Mouse (Mus musculus) mature B cell (primary cell): ENCODE data around the gene Nfu1.

Experiments used
- in situ Hi-C: fragments of 300-500 bp; cut with MboI; formaldehyde crosslinking; loops from 2 replicates; pipeline ENCODE4 v1.14.3; 2019

Gene Nfu1

DNA sequence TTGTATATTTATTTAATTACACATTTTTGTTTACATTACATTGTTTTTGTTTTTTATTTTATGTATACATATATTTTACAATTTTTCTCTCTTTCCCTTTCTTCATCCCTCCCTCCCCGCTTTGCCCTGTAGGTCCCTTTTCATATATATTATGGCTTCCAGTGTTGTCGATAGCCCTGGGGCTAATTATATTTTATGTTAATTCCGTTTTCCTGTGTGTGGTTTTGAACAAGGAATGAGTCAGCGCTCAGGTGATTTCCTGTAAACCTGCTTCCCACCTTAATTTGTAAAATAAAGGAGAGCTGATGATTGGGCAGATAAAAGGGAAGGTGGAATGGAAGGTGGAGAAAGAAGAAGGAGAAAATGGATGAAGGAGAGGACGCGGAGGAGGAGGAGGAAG is at the start of gene Nfu1:
TSS of gene Nfu1 (plus strand) at position 350 of the 400 bp plus-strand sequence.
- in situ Hi-C loops: no loop called here

GRCm38 (mm10) chr6:86963987-86964685 is 44.9 kb upstream of the Nfu1 start:
- in situ Hi-C loops: no loop called here

DNA sequence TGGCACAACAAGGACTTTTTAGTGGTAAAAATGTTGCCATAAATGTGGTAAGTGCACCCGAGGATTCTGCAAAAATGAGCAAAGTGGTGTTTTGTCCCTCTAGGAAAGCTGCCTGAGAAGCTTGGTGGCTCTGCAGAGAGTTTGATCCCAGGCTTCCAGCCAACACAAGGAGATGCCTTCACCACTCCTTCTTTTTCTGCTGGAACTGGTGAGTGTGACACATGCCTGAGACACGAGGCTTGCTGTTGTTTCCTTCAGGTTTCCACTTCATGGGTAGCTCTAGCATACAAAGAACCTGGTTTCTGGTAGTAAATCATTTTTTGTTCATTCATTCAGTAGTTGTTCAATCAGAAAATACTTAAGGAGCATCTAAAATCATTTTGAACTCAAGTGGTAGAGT is 41.9 kb upstream of the Nfu1 start:
- in situ Hi-C loops: no loop called here

GRCm38 (mm10) chr6:86973956-86974355 is 35.1 kb upstream of the Nfu1 start:
- in situ Hi-C loops: no loop called here

DNA sequence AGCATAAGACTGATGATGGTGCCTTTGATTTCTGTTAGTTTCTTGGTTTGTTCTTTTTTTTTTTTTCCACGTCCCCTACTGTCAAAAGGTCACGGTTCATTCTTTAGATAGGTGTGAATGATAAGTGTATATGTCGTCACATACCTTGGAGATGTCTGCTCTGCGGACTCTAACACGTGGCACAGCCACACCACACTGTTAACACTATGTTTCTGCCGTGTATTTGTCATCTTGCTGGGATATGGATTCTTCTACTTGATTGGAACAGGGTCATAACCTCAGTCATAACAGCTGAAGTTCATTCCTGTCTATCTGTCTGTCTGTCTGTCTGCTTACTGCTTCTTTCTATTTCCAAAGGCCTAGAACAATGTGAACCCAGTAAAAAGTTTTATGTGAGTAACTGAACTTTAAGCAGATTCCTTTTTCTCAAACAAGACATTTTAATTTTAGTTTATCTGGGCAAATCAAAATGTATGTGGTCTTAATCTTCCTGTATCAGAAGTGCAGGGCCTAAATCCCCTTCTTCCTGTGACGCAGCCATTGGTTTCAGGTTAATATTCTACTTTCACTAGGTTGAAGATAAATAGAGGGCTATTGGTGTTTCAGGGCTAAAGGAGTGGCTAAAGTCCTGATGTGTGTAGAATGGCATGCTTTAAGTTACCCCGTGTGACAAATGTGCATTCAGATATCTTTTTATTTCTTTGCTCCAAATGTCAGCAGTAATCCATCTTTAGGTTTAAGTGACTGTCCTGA is 30.7 kb upstream of the Nfu1 start:
- in situ Hi-C loops: no loop called here

- in situ Hi-C loops: no loop called here
Measured at GRCm38 (mm10) chr6:86978909-86979265, 30.1 kb upstream of the Nfu1 start.

GRCm38 (mm10) chr6:86981206-86981605 is 27.8 kb upstream of the Nfu1 start:
- in situ Hi-C loops: no loop called here

DNA sequence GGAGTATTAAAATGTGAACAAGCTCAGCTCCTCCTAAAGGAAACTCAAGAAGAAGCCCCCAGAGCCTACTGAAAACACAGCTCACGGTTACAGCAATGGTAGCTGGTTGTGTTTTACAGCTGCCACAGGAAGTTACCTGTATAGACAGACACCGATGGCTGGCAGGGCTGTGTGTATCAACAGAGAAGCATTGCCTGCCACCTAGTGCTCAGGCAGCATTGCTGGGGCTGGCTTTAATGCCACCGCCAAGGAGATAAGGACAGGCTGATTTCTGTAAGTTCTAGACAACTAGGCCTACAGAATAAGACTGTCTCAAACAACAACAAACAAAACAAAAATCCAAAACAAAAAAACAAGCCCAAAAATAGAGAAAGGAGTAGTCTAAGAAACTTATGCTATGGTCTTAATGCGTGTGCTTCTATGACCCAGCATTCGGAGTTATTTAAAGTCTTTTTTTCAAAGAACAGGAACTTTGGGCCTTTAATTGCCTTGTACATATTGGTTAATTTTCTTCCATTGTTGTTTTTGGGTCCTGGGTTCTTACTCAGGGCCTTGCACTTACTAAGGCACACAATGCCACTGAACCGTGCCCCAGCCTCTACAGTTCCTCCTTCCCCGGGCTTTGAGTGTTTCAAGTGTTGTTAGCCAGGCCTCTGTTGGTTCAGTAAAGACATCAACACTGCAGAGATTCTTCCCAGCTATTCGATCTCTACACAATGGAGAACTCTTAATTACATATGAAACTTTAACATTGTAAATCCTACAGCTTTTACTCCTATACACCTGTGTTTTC is 23.5 kb upstream of the Nfu1 start:
- in situ Hi-C loops: no loop called here

GRCm38 (mm10) chr6:86989576-86989975 is 19.5 kb upstream of the Nfu1 start:
- in situ Hi-C loops: no loop called here

GRCm38 (mm10) chr6:86991041-86991440 is 18.0 kb upstream of the Nfu1 start:
- in situ Hi-C loops: no loop called here

DNA sequence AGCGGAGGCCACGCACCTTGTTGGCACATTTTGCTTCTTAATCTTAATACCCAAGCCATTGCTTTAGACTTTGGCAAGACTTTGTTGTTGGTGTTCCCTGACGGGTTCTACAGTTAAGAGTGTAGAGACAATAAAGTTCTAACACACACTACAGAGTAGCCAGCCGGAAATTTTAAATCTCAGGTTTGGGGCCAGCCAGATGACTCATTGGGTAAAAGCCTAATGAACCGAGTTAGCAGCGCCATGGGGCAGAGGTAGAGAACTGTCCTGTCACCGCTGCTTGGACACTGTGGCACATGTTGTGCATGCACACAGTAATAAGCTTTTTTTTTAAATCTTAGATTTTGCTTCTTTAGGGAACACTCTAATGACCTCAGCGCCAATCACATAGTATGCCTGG is 16.7 kb upstream of the Nfu1 start:
- in situ Hi-C loops: no loop called here

DNA sequence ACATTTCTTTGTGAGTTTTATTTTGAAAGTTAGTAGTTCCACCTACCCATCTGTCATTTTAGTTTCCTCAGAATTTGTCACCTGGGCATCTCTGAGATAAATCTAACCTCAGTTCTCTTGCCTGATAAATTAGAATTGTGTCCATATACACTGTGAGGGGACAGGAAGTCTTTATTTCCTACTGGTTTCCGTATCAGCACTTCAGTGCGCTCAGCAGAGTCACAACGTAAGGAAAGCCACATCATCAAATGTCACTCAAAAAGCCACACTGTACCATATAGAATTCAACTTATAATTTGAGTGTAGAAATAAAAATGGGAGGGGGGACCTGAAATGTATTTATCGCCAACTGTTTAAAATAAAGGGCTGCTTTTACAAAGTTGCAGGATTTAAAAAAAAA is 14.8 kb upstream of the Nfu1 start:
- in situ Hi-C loops: no loop called here

GRCm38 (mm10) chr6:86996629-86997307 is 12.3 kb upstream of the Nfu1 start:
- in situ Hi-C loops: no loop called here

GRCm38 (mm10) chr6:86997360-86997759 is 11.7 kb upstream of the Nfu1 start:
- in situ Hi-C loops: no loop called here

DNA sequence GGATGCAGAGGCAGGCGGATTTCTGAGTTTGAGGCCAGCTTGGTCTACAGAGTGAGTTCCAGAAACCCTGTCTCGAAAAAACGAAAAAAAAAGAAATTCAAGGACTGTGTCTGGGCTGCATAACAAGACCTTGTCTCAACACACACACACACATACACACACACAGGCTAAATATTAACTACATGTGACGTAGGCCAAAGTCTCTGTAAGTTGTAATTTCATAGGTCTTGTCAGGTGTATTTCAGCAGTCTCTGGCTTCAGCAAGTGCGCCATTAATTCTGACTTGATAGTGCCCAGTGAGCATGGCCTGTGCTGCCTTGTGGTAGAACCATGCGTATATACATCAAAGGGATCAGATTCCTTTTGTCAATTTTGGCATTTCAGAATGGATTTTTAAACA is 7.0 kb upstream of the Nfu1 start:
- in situ Hi-C loops: no loop called here

DNA sequence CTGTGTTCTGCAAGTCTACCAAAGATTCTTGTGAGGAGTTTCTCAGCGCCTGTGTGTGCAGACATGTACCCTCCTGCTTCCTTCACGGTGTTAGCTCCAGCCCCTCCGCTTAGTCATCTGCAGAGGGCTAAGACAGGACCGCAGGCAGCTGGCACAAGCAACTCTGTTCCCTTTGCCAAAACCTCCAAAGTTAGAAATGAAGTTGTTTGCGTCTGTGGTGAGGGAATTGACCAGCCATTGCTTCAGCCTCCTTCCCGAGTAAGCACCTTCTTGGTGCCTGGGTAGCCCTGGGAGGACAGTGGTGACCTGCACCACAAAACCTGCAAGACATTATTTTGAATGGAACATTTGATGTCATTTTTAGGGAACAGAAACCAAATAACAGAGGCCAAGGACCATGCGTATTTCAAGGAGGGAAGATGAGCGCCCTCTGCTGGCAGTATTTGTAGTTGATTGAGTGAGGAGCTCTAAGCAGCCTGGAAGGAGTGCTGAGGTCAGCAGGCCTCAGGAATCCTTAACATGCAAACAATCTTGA is 6.4 kb upstream of the Nfu1 start:
- in situ Hi-C loops: no loop called here

DNA sequence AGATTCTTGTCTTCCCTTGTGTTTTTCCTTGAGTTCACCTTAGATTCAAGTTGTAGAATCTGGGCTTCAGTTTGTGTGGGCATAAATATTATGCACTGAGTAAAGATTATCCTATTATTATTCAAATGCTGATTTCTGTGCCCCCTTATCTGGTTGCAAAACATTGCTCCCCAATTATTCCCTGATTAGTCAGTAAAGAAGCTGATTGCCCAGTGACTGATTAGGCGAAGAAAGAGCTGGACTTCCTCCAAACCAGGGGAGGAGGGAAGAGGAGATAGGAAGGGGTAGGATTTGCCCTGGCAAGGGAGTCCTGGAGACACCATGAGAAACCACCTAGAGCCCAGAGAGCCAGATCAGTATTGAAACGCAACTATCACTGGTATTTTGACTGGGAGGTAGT is 4.9 kb upstream of the Nfu1 start:
- in situ Hi-C loops: no loop called here

DNA sequence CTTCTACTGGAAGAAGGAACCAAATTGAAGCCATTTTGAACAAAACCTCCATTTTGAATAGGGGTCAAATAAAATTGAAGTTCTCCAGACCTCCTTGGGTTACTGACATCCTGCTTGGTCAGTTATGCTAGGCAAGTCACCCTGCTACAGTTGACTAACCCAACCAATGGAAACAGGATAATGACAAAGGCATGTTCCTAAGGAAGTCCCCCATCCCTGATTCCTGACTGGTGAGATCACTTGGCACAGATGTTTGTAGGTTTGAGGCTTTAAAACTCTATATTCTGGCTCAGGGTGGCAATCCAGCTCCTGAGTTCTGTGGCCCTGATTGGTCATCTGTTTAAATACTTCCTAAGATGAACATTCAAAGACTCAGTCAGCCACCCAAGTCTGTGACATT is 3.5 kb upstream of the Nfu1 start:
- in situ Hi-C loops: no loop called here

DNA sequence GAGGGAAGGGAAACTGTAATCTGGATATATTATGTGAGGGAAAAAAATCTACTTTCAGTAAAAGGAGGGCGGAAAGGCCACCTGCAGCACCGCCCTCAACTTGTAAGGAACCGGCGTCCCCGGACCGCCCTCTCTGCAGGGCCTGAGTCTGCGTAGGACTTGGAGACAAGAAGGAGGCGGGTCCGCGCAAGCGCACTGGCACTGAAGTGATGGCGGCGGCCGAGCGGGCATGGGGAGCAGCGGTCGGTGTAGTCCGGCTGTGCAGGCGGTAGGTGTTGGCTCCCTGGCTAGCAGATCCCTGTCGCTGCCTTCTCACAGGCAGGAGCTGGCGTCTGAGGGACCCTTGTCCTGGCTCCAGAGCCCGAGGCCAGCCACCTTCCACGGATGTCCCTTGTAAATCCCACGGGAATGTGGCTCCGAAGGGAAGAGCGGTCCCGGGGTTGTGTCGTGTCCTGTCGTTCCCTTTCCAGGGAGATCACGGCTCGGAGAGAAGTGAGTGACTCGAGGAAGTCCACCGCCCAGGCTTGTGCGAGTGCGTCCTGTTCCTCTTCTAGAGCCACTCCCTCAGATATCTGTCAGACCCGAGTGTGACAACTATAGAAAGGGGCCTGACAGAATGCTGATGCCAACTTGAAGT is 774 bp downstream of the Nfu1 start:
- in situ Hi-C loops: no loop called here

DNA sequence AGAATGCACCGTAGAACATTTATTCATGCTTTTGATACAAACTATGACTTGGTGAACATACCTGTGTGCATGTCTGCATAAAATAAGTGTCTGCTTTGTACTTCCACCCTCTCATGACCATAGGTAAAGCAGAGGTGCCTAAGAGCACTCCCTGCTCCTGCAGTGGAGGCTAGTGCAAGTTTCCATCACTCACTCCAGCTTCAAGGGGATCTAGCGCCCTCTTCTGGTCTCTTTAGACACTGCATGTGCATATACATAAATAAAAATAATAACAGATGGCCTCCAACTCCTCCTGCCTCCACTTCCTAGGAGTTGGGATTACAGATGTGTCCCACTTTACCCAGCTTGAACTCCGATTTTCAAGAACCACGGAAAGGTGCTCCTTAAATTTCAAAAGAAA is 7.9 kb downstream of the Nfu1 start:
- in situ Hi-C loops: no loop called here

DNA sequence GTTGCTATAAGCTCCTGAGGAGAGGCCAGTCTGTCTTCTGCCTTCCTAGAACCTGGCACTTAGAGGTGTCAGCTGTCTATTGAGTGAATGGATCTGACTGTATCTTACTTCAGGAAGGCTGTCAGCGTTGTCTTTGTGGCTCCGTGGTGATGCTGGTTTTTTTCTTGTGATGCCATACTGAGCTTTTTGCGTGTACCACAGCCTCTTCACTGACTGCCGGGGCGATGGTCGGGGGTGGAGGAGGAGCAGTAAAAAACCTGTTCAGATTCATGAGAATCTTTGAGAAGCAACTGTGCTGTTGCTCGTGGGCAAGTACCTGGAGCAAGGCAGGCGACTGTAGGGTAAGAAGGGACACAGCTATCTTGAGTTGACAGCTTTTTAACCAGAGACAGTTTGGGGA is 9.8 kb downstream of the Nfu1 start:
- in situ Hi-C loops: no loop called here

- in situ Hi-C loops: no loop called here
Measured at GRCm38 (mm10) chr6:87021791-87022190, 12.8 kb downstream of the Nfu1 start.
